Mouse (Mus musculus) stomach, postnatal 0 days (tissue): ENCODE measurements at regions not wholly inside any gene's neighbourhood (a gene's known extent, or its start where the extent isn't known, plus 50 kb on each side); places are given as distances from the start of the nearest gene placed in this dataset.

ENCODE experiments used
- CTCF ChIP-seq: IDR thresholded peaks from 2 replicates; pipeline ENCODE4 v1.5.1; 2016; ENCODE audit warnings: antibody characterized with exemption, low read depth, mild to moderate bottlenecking, moderate library complexity
- EP300 ChIP-seq: optimal IDR thresholded peaks from 2 replicates; pipeline ENCODE3; 2016; ENCODE audit warnings: antibody characterized with exemption

GRCm38 (mm10) chr10:16574568-16574967 lies 1148.5 kb upstream of the Cited2 start:
- TF ChIP-seq CTCF, result no peak
- TF ChIP-seq EP300, result no peak
